Mouse (Mus musculus): ENCODE measurements at regions not wholly inside any gene's neighbourhood (a gene's known extent, or its start where the extent isn't known, plus 50 kb on each side); places are given as distances from the start of the nearest gene placed in this dataset.

DNA sequence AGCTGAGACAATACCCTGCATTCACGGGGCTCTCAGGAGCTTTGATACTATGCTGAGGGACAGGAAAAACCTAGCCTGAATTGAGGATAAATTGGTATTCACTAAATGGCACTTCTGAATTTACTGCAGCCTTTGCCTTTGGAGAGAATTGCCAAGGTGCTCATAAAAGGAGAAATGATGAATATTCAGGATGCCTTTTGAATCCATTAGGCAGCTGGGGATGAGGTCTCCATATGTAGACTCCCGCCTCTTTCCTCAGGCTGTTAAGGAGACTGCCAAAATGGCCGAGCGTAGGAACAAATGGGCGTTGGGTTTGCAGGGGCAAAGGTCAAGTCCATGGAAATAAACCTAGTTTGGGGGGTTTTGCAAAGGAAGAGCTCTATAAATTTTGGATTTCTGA is 123.5 kb downstream of the Hlx start:
- TF ChIP-seq CTCF (IDR thresholded peaks at IDR 0.05; ENCODE audit: control insufficient read depth, insufficient read depth, insufficient replicate concordance, low read depth, low read length) (no peak), POLR2A (IDR thresholded peaks at IDR 0.05; ENCODE audit: control insufficient read depth, low read depth, low read length) (no peak)
